Mouse (Mus musculus) megakaryocyte-erythroid progenitor cell, adult 5-6 weeks (primary cell): Measurements from ENCODE around the gene Rgs7. TPM values are rescaled to one million over a fixed set of nuclear protein-coding genes. Genes with fewer than 3 reads are reported as not detected.

Experiments used
- ATAC-seq: replicated peaks from 2 replicates; pipeline ENCODE4 v1.8.0; 2016; ENCODE audit warnings: mild to moderate bottlenecking, inconsistent platforms; ENCODE audit not compliant: severe bottlenecking, poor library complexity, low FRiP score, low TSS enrichment
- total RNA-seq, 2 experiments: library from RNA; stranded (forward) in 1 of 2; stranded (reverse) in 1 of 2; fragments of 200-1000, 215-1000 nt in 1 of 2; fragments of >200 nt in 1 of 2; fragmentation: Nextera tagmentation in 1 of 2; gene quantifications; 2 replicates each; pipeline ENCODE4 v1.2.3; 2014 to 2017

The Rgs7 gene
- total RNA-seq, 2 experiments from 2014 or later: not detected

DNA sequence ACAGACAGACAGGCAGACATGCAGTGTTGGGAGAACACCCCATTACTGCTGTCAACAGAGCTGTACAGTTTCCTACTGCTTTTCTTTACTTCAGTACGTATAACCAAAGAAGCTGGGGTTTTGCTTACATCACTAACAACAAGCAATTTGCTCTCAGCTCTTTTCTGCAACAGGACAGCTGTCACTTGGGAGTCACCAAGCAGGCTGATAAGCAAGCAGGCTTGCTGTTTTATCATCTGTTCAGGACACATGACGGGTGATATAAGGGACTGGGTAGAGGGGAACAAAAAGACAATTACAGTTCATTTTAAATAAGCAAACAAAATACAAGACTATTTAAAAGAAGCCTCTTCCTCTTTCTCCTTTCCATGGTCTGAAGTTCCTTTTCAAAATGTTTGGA, 289.4 kb downstream of the Rgs7 start:
- no peak for ATAC-seq

DNA sequence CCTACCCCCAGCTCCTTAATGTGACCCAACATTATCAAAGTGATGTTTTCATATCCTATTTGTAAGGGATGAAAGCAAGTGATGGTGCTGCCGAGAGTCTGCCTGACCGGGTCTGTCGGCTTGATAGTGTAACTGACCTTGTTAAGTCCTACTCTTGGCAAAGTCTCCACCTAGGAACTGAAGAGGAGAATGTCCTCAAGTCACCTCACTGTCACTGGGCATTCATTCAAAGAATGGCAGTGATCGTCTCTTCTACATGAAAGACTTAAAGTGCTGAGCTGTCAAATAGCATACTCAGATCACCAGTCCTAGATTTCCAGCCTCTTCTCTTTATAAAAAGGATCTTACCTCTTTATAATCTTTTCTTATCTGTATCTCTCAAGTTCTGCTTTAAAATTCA, 293.4 kb downstream of the Rgs7 start:
- no peak for ATAC-seq

GRCm38 (mm10) chr1:175195806-175196205, 296.5 kb downstream of the Rgs7 start:
- no peak for ATAC-seq

- ATAC-seq: no peak
These were observed 304.1 kb downstream of the Rgs7 start for GRCm38 (mm10) chr1:175188186-175188585.

GRCm38 (mm10) chr1:175185211-175185610, 307.1 kb downstream of the Rgs7 start:
- no peak for ATAC-seq

GRCm38 (mm10) chr1:175184736-175185135, 307.6 kb downstream of the Rgs7 start:
- ATAC-seq: no peak

GRCm38 (mm10) chr1:175178733-175179132, 313.6 kb downstream of the Rgs7 start:
- ATAC-seq: no peak

DNA sequence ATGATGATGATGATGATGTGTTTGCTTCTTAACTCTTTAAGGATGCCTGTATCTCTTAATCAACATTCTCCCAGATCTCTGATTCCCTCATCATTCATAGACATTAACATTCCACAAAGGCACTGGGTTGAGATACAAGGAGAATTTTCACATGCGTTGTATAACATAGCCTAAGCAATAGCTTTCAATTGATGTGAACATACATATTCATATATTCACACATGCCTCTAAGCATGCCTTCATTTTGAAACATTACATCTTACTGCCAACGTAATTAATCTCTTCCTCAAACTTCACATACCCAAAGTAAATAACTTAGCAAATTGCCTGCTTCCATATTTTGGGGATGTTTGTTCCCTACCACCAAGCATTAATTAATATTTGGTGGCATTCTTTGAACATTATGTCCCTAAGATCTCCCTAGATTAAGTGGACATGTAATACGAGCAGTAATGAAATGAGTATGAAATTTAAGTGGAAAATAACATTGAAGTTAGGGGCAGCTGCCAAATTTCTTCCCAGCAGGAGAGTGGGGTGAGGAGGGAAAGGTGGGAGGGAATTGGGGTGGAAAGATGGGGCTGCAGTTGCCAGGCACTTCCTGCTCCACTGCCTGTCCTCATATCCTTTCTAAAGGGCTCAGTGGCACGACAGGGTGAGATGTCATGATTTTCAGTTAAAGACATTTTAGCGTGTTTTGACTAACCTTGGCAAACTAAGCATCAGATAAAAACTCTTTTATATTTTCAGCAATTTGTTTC, 317.2 kb downstream of the Rgs7 start:
- no peak for ATAC-seq

DNA sequence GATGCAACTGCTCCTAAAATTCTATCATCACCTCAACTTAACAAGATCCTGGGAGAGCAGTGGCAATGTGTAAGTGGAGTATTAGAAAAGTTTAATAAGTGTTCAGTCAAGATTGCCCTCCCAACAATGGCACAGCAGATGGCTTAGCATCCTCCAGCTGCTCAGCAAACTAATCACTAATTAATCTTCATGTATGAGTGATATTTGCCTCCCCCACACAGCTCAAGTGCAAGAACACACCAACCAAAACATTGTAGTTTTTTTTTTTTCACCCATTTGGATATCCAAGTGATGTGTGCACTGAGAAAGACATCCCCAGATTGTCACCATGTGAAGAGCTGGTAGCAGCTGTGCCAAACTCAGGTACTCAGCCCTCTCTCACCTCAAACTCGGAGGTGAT, 336.8 kb downstream of the Rgs7 start:
- ATAC-seq: no peak

- no peak for ATAC-seq
These were observed 349.2 kb downstream of the Rgs7 start for GRCm38 (mm10) chr1:175143051-175143450.

DNA sequence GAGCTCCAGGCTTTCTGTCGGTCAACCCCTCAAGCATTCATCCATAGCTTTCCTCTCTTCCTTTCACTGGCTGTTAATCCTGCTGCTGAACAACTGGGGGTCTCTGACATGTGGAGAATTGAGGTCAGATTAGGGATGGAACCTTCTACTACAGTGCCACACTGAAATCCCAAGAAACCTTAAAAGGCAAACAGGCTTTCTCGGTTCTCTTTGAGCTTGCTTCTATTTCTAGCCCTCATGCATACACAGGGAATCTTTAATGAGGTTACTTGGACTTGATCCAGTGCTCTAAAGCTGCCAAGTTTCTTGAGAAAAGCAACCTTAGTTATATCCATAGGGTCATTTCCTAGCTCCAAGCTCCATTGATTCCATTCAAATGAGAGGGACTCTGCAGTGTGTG, 363.8 kb downstream of the Rgs7 start:
- ATAC-seq: no peak

GRCm38 (mm10) chr1:175124416-175124815, 367.9 kb downstream of the Rgs7 start:
- ATAC-seq: no peak

- ATAC-seq: peak; percentile 55; the same call in 1 of the 2 replicates
These were observed 373.3 kb downstream of the Rgs7 start for GRCm38 (mm10) chr1:175118904-175119555.

DNA sequence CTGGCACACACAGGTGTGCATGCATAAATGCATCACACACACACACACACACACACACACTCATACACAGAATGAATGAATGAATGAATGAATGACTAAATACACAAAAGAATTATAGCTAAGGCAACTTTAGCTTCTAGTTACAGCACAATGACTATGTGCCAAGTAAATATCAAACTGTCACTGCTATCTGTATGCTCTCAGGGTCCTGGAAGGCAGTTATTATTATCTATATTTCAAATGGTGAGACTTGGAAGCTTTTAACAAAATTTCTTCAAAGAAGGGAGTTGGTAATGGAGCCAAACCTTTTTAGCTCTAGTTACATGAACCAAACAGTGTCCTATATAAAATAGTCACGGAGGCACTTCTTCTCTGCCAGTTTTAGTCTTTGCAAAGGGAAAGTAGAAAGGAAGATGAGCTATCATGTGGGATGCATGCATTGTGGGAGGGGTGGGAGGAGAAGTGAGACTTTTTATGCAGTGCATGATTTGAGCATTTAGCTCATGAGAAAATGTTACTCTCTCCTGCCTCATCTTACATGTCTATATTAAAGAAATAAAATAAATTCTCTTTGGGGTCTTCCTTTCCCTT, 383.9 kb downstream of the Rgs7 start:
- ATAC-seq: no peak

DNA sequence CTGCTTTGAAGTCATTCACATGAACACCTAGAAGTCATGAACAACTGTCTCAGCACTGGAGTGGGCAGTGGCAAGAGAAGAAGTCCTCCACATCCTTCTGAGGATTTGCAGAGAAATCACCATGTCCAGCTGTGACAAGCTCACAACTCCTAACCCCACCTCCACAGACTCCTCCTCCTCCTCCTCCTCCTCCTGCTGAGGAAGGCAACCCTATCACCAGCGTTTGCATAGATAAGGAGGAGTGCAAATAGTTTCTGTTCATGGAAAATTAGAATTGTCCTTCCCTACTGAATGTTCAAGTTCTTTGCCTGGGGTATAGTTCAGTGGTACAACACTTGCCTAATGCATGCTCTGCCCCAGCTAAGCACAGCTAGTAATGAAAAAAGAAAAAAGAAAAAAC, 386.0 kb downstream of the Rgs7 start:
- ATAC-seq: 0 out of 2 replicates have a peak, but pooled peaks have one; percentile 30

- ATAC-seq: no peak
These were observed 386.9 kb downstream of the Rgs7 start for GRCm38 (mm10) chr1:175105426-175105825.

GRCm38 (mm10) chr1:175097014-175097413, 395.3 kb downstream of the Rgs7 start:
- ATAC-seq: no peak

DNA sequence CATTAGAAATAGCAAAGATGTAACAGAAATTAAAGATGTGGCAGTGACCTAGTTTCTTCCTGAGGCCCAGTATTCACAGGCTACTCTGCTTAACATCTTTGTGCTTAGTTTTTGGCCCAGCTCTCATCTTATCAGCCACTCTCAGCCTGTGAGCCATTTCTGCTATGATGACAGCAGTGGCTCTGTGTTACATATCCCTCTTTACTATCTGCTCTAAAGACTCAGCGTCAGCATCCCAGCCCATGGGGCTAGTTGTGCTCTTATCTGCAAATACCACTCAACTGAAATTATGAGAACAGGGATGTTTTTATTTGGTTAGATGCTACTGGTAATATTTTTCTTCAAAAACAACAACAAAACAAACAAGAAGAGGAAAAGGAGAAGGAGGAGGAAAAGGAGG, 410.2 kb downstream of the Rgs7 start:
- ATAC-seq: peak; percentile 99

DNA sequence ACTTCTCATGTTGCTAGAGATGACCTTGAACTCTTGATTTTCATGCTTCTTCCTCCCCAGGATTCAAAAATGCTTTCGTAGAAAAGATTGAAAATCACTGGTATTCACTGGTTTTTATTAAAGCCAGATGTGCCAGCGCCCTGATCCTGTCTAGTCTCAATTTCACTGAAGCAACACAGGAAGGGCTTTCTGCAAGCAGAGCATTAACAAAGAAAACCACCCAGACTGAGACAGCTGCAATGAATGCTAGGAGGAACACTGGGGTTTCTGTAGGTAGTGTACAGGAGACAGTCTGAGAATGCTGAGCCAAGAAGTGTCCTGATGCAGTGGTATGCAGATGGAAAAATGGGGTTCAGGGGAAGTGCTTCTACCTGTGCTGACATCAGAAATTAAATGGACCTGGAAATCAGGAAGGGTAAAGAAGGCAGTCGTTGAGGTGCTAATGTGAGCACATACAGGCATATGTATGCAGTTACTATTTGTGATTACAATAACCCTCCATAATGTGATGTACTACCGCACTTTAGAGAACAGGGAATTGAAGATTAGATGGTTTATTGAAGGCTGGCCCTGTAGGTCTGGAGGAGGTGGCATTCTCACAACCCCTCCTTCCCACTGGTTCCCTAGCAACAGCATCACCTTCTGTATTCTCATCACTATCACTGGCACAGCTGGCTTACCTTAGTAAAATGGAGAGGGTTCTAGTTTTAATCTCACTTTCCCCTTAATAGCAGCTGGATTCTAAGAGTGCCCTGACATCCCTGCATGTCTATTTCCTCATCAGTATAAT, 412.3 kb downstream of the Rgs7 start:
- no peak for ATAC-seq
